Mouse (Mus musculus): ENCODE measurements around the gene Slc39a8. TPM values are rescaled to one million over a fixed set of nuclear protein-coding genes. Genes with fewer than 3 reads are reported as not detected.

Gene Slc39a8
- total and polyA plus RNA-seq, 2 experiments from 2014 or later = 11.9 to 16.3 TPM

DNA sequence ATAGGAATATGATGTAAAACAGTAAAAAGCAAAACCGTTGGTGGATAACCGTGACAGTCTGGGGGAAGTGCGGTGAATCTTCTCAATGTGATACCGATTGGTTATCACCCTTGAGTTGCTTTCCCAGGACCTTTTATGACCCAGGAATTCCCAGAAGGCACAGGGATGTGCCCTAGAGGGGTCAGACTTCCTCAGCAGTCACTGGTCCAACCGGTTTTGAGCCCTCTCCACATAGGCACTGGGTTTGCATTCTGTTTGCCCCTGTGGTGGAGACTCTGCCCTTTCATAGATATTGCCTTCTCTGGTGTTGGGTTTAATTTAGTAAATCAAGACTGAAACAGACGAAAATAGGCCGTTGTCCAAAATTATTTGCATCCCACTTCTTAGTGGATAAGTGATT lies 20.8 kb downstream of the Slc39a8 start:
- ATAC-seq = no peak
- DNase-seq = no peak
- no peak for TF ChIP-seq CTCF (IDR thresholded peaks at IDR 0.05; ENCODE audit: low read depth)
- Histone ChIP-seq H3K27ac (ENCODE audit: low read depth, low read length) (no peak overlapping the region), H3K9ac (no peak overlapping the region), H3K27me3 (ENCODE audit: insufficient read depth, low read length) (no peaks in the 10 kb centered on the region), H3K4me2 (ENCODE audit: low read depth) (no peak overlapping the region), H3K4me3 (ENCODE audit: low read depth, low read length) (no peak overlapping the region), H3K36me3 (ENCODE audit: insufficient read depth) (no peaks in the 10 kb centered on the region), H3K9me3 (ENCODE audit: low read length) (no peaks in the 10 kb centered on the region), H3K4me1 (ENCODE audit: insufficient read depth) (no peaks in the 10 kb centered on the region)
- 81% methylated on average over 7 of the region's 7 CpGs for WGBS

DNA sequence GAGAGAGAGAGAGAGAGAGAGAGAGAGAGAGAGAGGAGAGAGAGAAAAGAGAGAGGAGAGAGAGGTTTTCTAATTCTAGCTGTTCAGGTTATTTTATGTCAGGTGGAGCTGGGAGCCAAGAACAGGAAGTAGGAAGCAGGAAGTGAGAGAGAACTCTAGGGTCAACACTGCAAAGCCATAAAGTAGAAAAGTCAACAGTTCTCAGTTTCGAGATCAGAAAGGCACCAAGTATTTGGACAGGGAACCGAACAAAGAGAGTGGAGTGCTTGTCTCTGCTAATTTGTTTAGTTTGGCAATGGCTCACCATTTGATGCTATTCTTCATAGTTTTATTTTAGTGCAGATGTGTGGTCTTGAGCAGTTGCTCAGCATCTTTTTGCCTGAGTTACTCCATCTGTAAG lies 26.5 kb downstream of the Slc39a8 start:
- 84% methylated on average over 2 of the region's 2 CpGs for WGBS
- ATAC-seq = no peak
- TF ChIP-seq CTCF (IDR thresholded peaks at IDR 0.05; ENCODE audit: low read depth) = no peak

DNA sequence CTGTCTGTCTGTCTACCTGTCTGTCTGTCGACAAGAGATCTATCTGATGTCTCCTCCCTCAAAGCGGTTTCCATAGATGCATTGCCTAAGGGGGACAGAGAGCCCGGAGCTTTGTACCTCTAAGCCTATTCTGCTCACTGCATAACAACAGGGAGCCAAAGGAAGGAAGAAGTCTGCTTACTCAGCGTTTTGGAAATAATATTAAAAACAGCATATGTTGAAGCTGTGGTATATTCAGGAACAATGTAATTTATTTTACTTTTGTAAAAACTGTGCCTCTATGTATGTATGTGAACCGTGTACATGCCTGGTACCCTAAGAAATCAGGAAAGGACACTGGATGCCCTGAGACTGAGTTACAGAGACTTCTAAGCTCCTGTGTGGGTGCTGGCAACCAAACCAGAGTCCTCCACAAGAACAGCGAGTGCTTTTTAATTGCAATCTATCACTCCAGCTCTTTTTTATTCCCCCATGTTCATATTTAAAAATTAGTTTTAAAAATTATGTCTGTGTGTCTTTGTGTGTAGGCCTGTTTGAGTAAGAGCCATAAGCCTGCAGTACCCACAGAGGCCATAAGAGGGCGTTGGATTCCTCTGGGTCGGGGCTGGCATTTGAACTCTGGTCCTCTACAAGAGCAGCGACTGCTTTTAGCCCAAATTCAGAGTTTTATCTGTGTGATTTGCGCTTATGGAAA lies 28.7 kb downstream of the Slc39a8 start:
- H3K4me3 ChIP-seq (ENCODE audit: low read depth, low read length) = no peak overlapping the region
- H3K4me1 ChIP-seq (ENCODE audit: insufficient read depth) = no peaks in the 10 kb centered on the region
- no peaks in the 10 kb centered on the region for H3K36me3 ChIP-seq (ENCODE audit: insufficient read depth)
- 83% methylated on average over 10 of the region's 10 CpGs for WGBS
- no peak overlapping the region for H3K9ac ChIP-seq
- no peak; the same call in 1 of the 2 replicates for TF ChIP-seq CTCF (IDR thresholded peaks at IDR 0.05; ENCODE audit: low read depth)
- no peak for ATAC-seq
- no peak overlapping the region for H3K4me2 ChIP-seq (ENCODE audit: low read depth)
- no peaks in the 10 kb centered on the region for H3K9me3 ChIP-seq (ENCODE audit: low read length)
- no peak for DNase-seq
- no peaks in the 10 kb centered on the region for H3K27me3 ChIP-seq (ENCODE audit: insufficient read depth, low read length)
- no peak overlapping the region for H3K27ac ChIP-seq (ENCODE audit: low read depth, low read length)

More for the DNA sequence above, 26.5 kb downstream of the Slc39a8 start:
- H3K4me1 ChIP-seq (ENCODE audit: insufficient read depth) = no peaks in the 10 kb centered on the region
- no peaks in the 10 kb centered on the region for H3K9me3 ChIP-seq (ENCODE audit: low read length)
- no peak overlapping the region for H3K4me2 ChIP-seq (ENCODE audit: low read depth)
- no peaks in the 10 kb centered on the region for H3K27me3 ChIP-seq (ENCODE audit: insufficient read depth, low read length)
- H3K4me3 ChIP-seq (ENCODE audit: low read depth, low read length) = no peak overlapping the region
- H3K36me3 ChIP-seq (ENCODE audit: insufficient read depth) = no peaks in the 10 kb centered on the region
- no peak for DNase-seq
- no peak overlapping the region for H3K27ac ChIP-seq (ENCODE audit: low read depth, low read length)
- H3K9ac ChIP-seq = no peak overlapping the region

DNA sequence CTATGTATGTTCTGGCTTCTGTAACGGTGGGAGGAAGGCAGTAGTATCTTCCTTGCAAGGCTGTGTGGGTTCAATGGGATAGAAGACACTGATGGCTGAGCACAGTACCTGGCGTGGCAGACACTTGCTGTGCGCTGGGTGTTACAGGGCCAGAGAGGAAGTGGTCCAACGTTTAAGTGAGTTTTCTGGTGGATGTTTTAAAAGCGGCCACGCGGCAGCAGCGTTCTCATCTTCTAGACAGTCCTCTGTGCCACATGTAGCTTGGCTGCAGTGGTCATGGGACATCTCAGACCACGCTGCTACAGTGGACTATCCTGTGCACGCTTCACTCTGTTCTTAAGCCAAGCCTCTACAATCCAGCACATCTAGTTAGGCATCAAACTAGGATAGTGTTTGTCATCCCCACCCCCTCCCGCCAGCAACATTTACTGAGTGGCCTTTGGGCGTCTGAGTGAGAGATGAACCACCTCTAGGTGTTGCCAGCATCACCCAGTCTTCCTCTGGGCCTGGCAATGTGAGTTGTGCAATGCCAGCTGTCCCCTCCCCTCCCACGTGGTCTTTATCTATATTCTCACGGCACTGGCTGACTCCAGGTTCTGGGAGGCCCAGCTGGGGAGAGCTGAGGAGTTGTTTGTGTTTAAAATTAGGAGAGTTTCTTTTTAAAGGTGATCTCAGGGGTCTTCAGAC lies 29.4 kb downstream of the Slc39a8 start:
- WGBS = 81% methylated on average over 14 of the region's 14 CpGs
- DNase-seq (no peak), ATAC-seq (no peak)
- H3K4me1 ChIP-seq (ENCODE audit: insufficient read depth) = no peaks in the 10 kb centered on the region
- no peaks in the 10 kb centered on the region for H3K36me3 ChIP-seq (ENCODE audit: insufficient read depth)
- H3K4me3 ChIP-seq (ENCODE audit: low read depth, low read length) = no peak overlapping the region
- H3K9ac ChIP-seq = no peak overlapping the region
- no peaks in the 10 kb centered on the region for H3K9me3 ChIP-seq (ENCODE audit: low read length)
- H3K27me3 ChIP-seq (ENCODE audit: insufficient read depth, low read length) = no peaks in the 10 kb centered on the region
- no peak for TF ChIP-seq CTCF (IDR thresholded peaks at IDR 0.05; ENCODE audit: low read depth)
- no peak overlapping the region for H3K4me2 ChIP-seq (ENCODE audit: low read depth)
- no peak overlapping the region for H3K27ac ChIP-seq (ENCODE audit: low read depth, low read length)

DNA sequence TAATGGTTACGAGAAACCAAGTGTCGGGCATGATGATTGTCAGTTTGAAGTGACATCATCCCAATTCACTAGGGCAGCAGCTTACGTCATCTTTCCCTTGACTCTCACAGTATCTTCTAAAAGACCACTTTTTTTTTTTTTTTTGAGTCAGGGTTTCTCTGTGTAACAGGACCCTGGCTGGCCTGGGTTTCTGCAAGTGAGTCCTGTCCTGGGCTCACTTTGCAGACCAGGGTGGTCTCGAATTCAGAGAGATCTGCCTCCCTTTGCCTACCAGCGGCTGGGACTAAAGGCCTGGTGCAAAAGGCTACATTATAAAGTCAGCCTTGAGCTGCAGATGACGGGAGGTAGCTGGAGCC lies 29.9 kb downstream of the Slc39a8 start:
- Histone ChIP-seq H3K4me3 (ENCODE audit: low read depth, low read length) (no peak overlapping the region), H3K9me3 (ENCODE audit: low read length) (no peaks in the 10 kb centered on the region), H3K4me1 (ENCODE audit: insufficient read depth) (no peaks in the 10 kb centered on the region), H3K4me2 (ENCODE audit: low read depth) (no peak overlapping the region), H3K27me3 (ENCODE audit: insufficient read depth, low read length) (no peaks in the 10 kb centered on the region), H3K9ac (no peak overlapping the region), H3K27ac (ENCODE audit: low read depth, low read length) (no peak overlapping the region), H3K36me3 (ENCODE audit: insufficient read depth) (no peaks in the 10 kb centered on the region)
- TF ChIP-seq CTCF (IDR thresholded peaks at IDR 0.05; ENCODE audit: low read depth) = no peak
- DNase-seq (no peak), ATAC-seq (no peak)
- 76% methylated on average over 6 of the region's 6 CpGs for WGBS

DNA sequence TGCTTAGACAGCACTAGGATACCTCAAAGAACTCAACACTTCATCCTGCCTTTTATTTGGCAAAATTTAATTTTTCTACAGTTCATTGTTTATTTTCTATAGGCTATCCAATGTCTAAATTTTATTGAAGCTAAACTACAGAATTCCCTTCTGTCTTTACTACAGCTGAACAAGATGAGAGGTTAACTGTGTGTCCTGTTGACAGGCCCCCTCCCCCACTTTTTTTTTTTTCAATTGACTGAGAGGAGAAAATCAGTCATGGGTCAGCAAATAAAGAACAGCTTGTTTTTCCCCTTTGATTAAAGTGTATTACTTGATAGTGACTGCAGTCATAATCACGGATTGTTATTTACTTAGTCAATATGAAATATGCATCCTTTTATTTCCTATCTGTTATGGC lies 31.2 kb downstream of the Slc39a8 start:
- Histone ChIP-seq H3K4me2 (ENCODE audit: low read depth) (no peak overlapping the region), H3K4me3 (ENCODE audit: low read depth, low read length) (no peak overlapping the region), H3K27me3 (ENCODE audit: insufficient read depth, low read length) (no peaks in the 10 kb centered on the region), H3K4me1 (ENCODE audit: insufficient read depth) (no peaks in the 10 kb centered on the region), H3K9me3 (ENCODE audit: low read length) (no peaks in the 10 kb centered on the region), H3K9ac (no peak overlapping the region), H3K36me3 (ENCODE audit: insufficient read depth) (no peaks in the 10 kb centered on the region), H3K27ac (ENCODE audit: low read depth, low read length) (no peak overlapping the region)
- 55% methylated on average over 1 of the region's 1 CpGs for WGBS
- no peak for TF ChIP-seq CTCF (IDR thresholded peaks at IDR 0.05; ENCODE audit: low read depth)
- DNase-seq (no peak), ATAC-seq (no peak)

DNA sequence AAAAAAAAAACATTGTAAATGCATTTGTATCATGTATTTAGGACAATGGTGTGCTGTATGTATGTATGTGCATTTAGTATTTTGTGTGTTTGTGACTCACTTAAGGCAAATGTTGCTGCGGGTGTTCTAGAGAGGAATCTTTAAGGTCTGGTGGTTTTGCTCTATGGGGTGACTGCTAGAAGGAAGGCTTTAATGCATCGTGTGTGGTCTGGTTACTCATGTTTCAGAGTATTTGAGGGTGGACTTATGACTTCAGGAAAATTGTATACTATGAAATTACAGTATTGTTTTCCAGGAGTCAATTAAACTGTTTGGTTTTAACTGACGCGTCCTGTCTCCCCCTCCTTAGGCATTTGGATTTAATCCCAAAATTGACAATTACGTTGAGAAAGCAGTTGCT lies 32.1 kb downstream of the Slc39a8 start:
- DNase-seq (no peak), ATAC-seq (no peak)
- Histone ChIP-seq H3K36me3 (ENCODE audit: insufficient read depth) (no peaks in the 10 kb centered on the region), H3K27me3 (ENCODE audit: insufficient read depth, low read length) (no peaks in the 10 kb centered on the region), H3K9me3 (ENCODE audit: low read length) (no peaks in the 10 kb centered on the region), H3K4me1 (ENCODE audit: insufficient read depth) (no peaks in the 10 kb centered on the region), H3K4me3 (ENCODE audit: low read depth, low read length) (no peak overlapping the region), H3K4me2 (ENCODE audit: low read depth) (no peak overlapping the region), H3K27ac (ENCODE audit: low read depth, low read length) (no peak overlapping the region), H3K9ac (no peak overlapping the region)
- WGBS = 39% methylated on average over 5 of the region's 5 CpGs
- TF ChIP-seq CTCF (IDR thresholded peaks at IDR 0.05; ENCODE audit: low read depth) = no peak
